Mouse (Mus musculus): ENCODE measurements around the gene Prf1. TPM values are rescaled to one million over a fixed set of nuclear protein-coding genes. Genes with fewer than 3 reads are reported as not detected.

Gene Prf1
- total RNA-seq (2022), result under 1 TPM in 2 of 4 experiments, not detected in 2; 0.16 to 0.23 TPM

- DNase-seq (ENCODE audit: low spot score), result no peak
Observed at GRCm38 (mm10) chr10:61297477-61297876, at the start of gene Prf1. Gene Prf1 (plus strand): TSS chr10:61297833.

GRCm38 (mm10) chr10:61248596-61249114 is 49.0 kb upstream of the Prf1 start:
- no peak for DNase-seq (ENCODE audit: low spot score)

GRCm38 (mm10) chr10:61249951-61250350 is 47.7 kb upstream of the Prf1 start:
- no peak for DNase-seq (ENCODE audit: low spot score)

GRCm38 (mm10) chr10:61254761-61255160 is 42.9 kb upstream of the Prf1 start:
- DNase-seq (ENCODE audit: low spot score), result peak; percentile 34

GRCm38 (mm10) chr10:61255190-61255589 is 42.4 kb upstream of the Prf1 start:
- no peak for DNase-seq (ENCODE audit: low spot score)

GRCm38 (mm10) chr10:61256665-61257064 is 41.0 kb upstream of the Prf1 start:
- no peak for DNase-seq (ENCODE audit: low spot score)

- no peak for DNase-seq (ENCODE audit: low spot score)
Observed at GRCm38 (mm10) chr10:61258131-61258530, 39.5 kb upstream of the Prf1 start.

- DNase-seq (ENCODE audit: low spot score), result no peak
Observed at GRCm38 (mm10) chr10:61261229-61262156, 36.1 kb upstream of the Prf1 start.

- no peak for DNase-seq (ENCODE audit: low spot score)
Observed at GRCm38 (mm10) chr10:61263606-61264005, 34.0 kb upstream of the Prf1 start.

GRCm38 (mm10) chr10:61267378-61267777 is 30.3 kb upstream of the Prf1 start:
- no peak for DNase-seq (ENCODE audit: low spot score)

- DNase-seq (ENCODE audit: low spot score), result peak; percentile 30
Observed at GRCm38 (mm10) chr10:61272089-61272626, 25.5 kb upstream of the Prf1 start.

- no peak for DNase-seq (ENCODE audit: low spot score)
Observed at GRCm38 (mm10) chr10:61272631-61273030, 25.0 kb upstream of the Prf1 start.

- peak; percentile 19 for DNase-seq (ENCODE audit: low spot score)
Observed at GRCm38 (mm10) chr10:61273081-61273843, 24.4 kb upstream of the Prf1 start, which contains the start of gene Adamts14. Gene Adamts14 (minus strand): TSS chr10:61273438.

- DNase-seq (ENCODE audit: low spot score), result peak; percentile 57
Observed at GRCm38 (mm10) chr10:61273844-61274215, 23.8 kb upstream of the Prf1 start.

- no peak for DNase-seq (ENCODE audit: low spot score)
Observed at GRCm38 (mm10) chr10:61274532-61274931, 23.1 kb upstream of the Prf1 start.

GRCm38 (mm10) chr10:61275669-61276110 is 21.9 kb upstream of the Prf1 start:
- DNase-seq (ENCODE audit: low spot score), result peak; percentile 40

GRCm38 (mm10) chr10:61277051-61277450 is 20.6 kb upstream of the Prf1 start:
- DNase-seq (ENCODE audit: low spot score), result no peak

- peak; percentile 84 for DNase-seq (ENCODE audit: low spot score)
Observed at GRCm38 (mm10) chr10:61277918-61278674, 19.5 kb upstream of the Prf1 start.

- DNase-seq (ENCODE audit: low spot score), result no peak
Observed at GRCm38 (mm10) chr10:61281115-61281514, 16.5 kb upstream of the Prf1 start.

- DNase-seq (ENCODE audit: low spot score), result no peak
Observed at GRCm38 (mm10) chr10:61284309-61284708, 13.3 kb upstream of the Prf1 start.

GRCm38 (mm10) chr10:61285271-61285670 is 12.4 kb upstream of the Prf1 start:
- DNase-seq (ENCODE audit: low spot score), result peak; percentile 81

Measured in heart, adult 8-10 months (tissue).